Mouse (Mus musculus) embryonic fibroblast, embryonic 13.5 days (primary cell): ENCODE data around the gene Ttc30a1.

ENCODE experiments used
- CTCF ChIP-seq: IDR thresholded peaks from 2 replicates; pipeline ENCODE4 v1.5.1; 2011; ENCODE audit warnings: mild to moderate bottlenecking, control low read depth, low read length, moderate library complexity, borderline replicate concordance; ENCODE audit not compliant: insufficient read depth
- POLR2A ChIP-seq: IDR thresholded peaks from 2 replicates; pipeline ENCODE4 v1.6.1; 2011; ENCODE audit warnings: low read depth, mild to moderate bottlenecking, control low read depth, low read length, moderate library complexity

DNA sequence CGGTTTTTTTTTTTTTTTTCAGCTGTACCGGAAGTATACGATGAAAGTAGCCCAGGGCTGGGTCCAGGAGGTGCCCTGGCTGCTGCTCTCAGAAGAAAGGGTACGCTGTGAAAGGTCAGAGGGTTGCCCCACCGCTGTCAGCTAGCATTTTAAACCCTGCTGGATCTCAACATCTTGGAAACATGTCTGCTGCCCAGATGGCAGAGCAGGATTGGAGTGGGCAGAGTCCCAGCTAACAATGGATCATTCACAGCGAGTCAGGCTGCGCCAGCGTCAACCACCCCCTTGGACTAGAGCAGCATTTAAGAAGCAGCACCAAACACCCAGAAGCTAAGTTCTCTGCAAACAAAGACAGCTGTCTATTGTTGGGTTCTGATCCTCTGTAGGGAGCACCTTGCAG, 48.3 kb upstream of the Ttc30a1 start:
- TF ChIP-seq POLR2A (no peak), CTCF (no peak)
